Mouse (Mus musculus) olfactory bulb, adult 2 months (tissue): ENCODE results near the gene Ppp1r13l.

ENCODE experiments used
- CTCF ChIP-seq: fragments of 200-500 bp; IDR thresholded peaks from 2 replicates; pipeline ENCODE4 v1.5.1; 2012; ENCODE audit warnings: low read depth, mild to moderate bottlenecking, low read length, moderate library complexity; ENCODE audit not compliant: insufficient read depth
- POLR2A ChIP-seq: fragments of 200-500 bp; IDR thresholded peaks from 2 replicates; pipeline ENCODE4 v1.6.1; 2012; ENCODE audit warnings: mild to moderate bottlenecking, low read depth, low read length, moderate library complexity; ENCODE audit not compliant: insufficient read depth

GRCm38 (mm10) chr7:19338060-19338459 is 21.5 kb upstream of the Ppp1r13l start:
- TF ChIP-seq POLR2A (no peak), CTCF (no peak)
